Mouse (Mus musculus): Measurements from ENCODE around the gene Tbc1d1.

Gene Tbc1d1

GRCm38 (mm10) chr5:64155861-64156550 is at the start of gene Tbc1d1:
TSS of gene Tbc1d1 (plus strand) at chr5:64156305.
- DNase-seq (ENCODE audit: low read depth, low spot score): peak; percentile 62

- no peak for DNase-seq (ENCODE audit: low read depth, low spot score)
Observed at GRCm38 (mm10) chr5:64107596-64108289, 48.4 kb upstream of the Tbc1d1 start.

- DNase-seq (ENCODE audit: low read depth, low spot score): no peak
Observed at GRCm38 (mm10) chr5:64109217-64109616, 46.9 kb upstream of the Tbc1d1 start.

- DNase-seq (ENCODE audit: low read depth, low spot score): peak; percentile 17
Observed at GRCm38 (mm10) chr5:64112360-64112759, 43.7 kb upstream of the Tbc1d1 start.

GRCm38 (mm10) chr5:64114210-64114609 is 41.9 kb upstream of the Tbc1d1 start:
- DNase-seq (ENCODE audit: low read depth, low spot score): no peak

- DNase-seq (ENCODE audit: low read depth, low spot score): no peak
Observed at GRCm38 (mm10) chr5:64117191-64117590, 38.9 kb upstream of the Tbc1d1 start.

GRCm38 (mm10) chr5:64125783-64126182 is 30.3 kb upstream of the Tbc1d1 start:
- DNase-seq (ENCODE audit: low read depth, low spot score): no peak

- DNase-seq (ENCODE audit: low read depth, low spot score): no peak
Observed at GRCm38 (mm10) chr5:64131550-64131949, 24.6 kb upstream of the Tbc1d1 start.

- DNase-seq (ENCODE audit: low read depth, low spot score): no peak
Observed at GRCm38 (mm10) chr5:64133901-64134300, 22.2 kb upstream of the Tbc1d1 start.

- DNase-seq (ENCODE audit: low read depth, low spot score): peak; percentile 20
Observed at GRCm38 (mm10) chr5:64136325-64136724, 19.8 kb upstream of the Tbc1d1 start.

- DNase-seq (ENCODE audit: low read depth, low spot score): no peak
Observed at GRCm38 (mm10) chr5:64140202-64140601, 15.9 kb upstream of the Tbc1d1 start.

- DNase-seq (ENCODE audit: low read depth, low spot score): peak; percentile 48
Observed at GRCm38 (mm10) chr5:64144315-64144714, 11.8 kb upstream of the Tbc1d1 start.

- no peak for DNase-seq (ENCODE audit: low read depth, low spot score)
Observed at GRCm38 (mm10) chr5:64146384-64147005, 9.6 kb upstream of the Tbc1d1 start.

- no peak for DNase-seq (ENCODE audit: low read depth, low spot score)
Observed at GRCm38 (mm10) chr5:64149184-64150127, 6.6 kb upstream of the Tbc1d1 start.

- no peak for DNase-seq (ENCODE audit: low read depth, low spot score)
Observed at GRCm38 (mm10) chr5:64153319-64153718, 2.8 kb upstream of the Tbc1d1 start.

- peak; percentile 73 for DNase-seq (ENCODE audit: low read depth, low spot score)
Observed at GRCm38 (mm10) chr5:64156579-64156978, 474 bp downstream of the Tbc1d1 start.

- DNase-seq (ENCODE audit: low read depth, low spot score): no peak
Observed at GRCm38 (mm10) chr5:64157926-64158325, 1.8 kb downstream of the Tbc1d1 start.

- no peak for DNase-seq (ENCODE audit: low read depth, low spot score)
Observed at GRCm38 (mm10) chr5:64158501-64158900, 2.4 kb downstream of the Tbc1d1 start.

- DNase-seq (ENCODE audit: low read depth, low spot score): no peak
Observed at GRCm38 (mm10) chr5:64159065-64159780, 3.1 kb downstream of the Tbc1d1 start.

GRCm38 (mm10) chr5:64159781-64160704 is 3.9 kb downstream of the Tbc1d1 start:
- peak; percentile 76 for DNase-seq (ENCODE audit: low read depth, low spot score)
